Mouse (Mus musculus) lung, adult 2 months (tissue): ENCODE measurements around the gene Ankra2.

Experiments
- CTCF ChIP-seq: fragments of 200-500 bp; IDR thresholded peaks from 2 replicates; pipeline ENCODE4 v1.5.1; 2011; ENCODE audit warnings: mild to moderate bottlenecking, low read length, control low read depth; ENCODE audit not compliant: insufficient read depth
- POLR2A ChIP-seq: fragments of 200-500 bp; IDR thresholded peaks from 2 replicates; pipeline ENCODE4 v1.6.1; 2011; ENCODE audit warnings: low read depth, mild to moderate bottlenecking, control low read depth, low read length, borderline replicate concordance; ENCODE audit errors: extremely low read depth

- TF ChIP-seq POLR2A = no peak
- no peak for TF ChIP-seq CTCF
These were observed 35.1 kb downstream of the Ankra2 start for GRCm38 (mm10) chr13:98297883-98298482.
